In genomic region chr19:5878362-5878722, GRCm38 (mm10) we compare ENCODE assay signal across 8 mouse cellular contexts. TPM values are rescaled to one million over a fixed set of nuclear protein-coding genes. Genes with fewer than 3 reads are reported as not detected.
DNase-seq lines count a peak whose midpoint lies in the region; ATAC-seq and TF ChIP-seq lines count a peak whose summit lies in the region.

No protein-coding gene starts in this region.

- H3K9ac ChIP-seq in midbrain, embryonic 13.5 days (replicated peaks), result peak overlapping the region; percentile 10; the same call in 1 of the 2 replicates
- no peak overlapping the region for H3K9ac ChIP-seq in midbrain, embryonic 15.5 days
- H3K9ac ChIP-seq in heart, embryonic 12.5 days, result peak overlapping the region; percentile 37
- peak overlapping the region; percentile 19; the same call in 1 of the 2 replicates for H3K9ac ChIP-seq in midbrain, postnatal 0 days (replicated peaks; ENCODE audit: low read length, poor library complexity, severe bottlenecking)

- H3K4me1 ChIP-seq in midbrain, embryonic 13.5 days (replicated peaks), result peaks cover 18% of the 10 kb centered on the region
- H3K4me1 ChIP-seq in midbrain, embryonic 15.5 days, result peaks cover 17% of the 10 kb centered on the region
- peaks cover 27% of the 10 kb centered on the region for H3K4me1 ChIP-seq in heart, embryonic 12.5 days (replicated peaks)
- H3K4me1 ChIP-seq in midbrain, postnatal 0 days (ENCODE audit: insufficient read depth, low read length), result peaks cover 10% of the 10 kb centered on the region; the same call in 1 of the 2 replicates

- intact Hi-C loops in left cerebral cortex, postnatal 14 days (cut with DNase I), result loop anchor here (2.0 kb wide), 1 partner anchor 92 kb away; no protein-coding TSS in a partner anchor

- no peak for TF ChIP-seq CTCF in midbrain, postnatal 0 days (IDR thresholded peaks at IDR 0.05)

- no peak overlapping the region for H3K4me3 ChIP-seq in midbrain, embryonic 13.5 days (replicated peaks)
- H3K4me3 ChIP-seq in midbrain, embryonic 15.5 days, result no peak overlapping the region
- H3K4me3 ChIP-seq in heart, embryonic 12.5 days, result peak overlapping the region; percentile 23
- H3K4me3 ChIP-seq in midbrain, postnatal 0 days (ENCODE audit: low read depth, low read length), result no peak overlapping the region

- H3K27me3 ChIP-seq in midbrain, embryonic 13.5 days, result no peaks in the 10 kb centered on the region
- H3K27me3 ChIP-seq in midbrain, embryonic 15.5 days (replicated peaks), result no peaks in the 10 kb centered on the region
- H3K27me3 ChIP-seq in heart, embryonic 12.5 days (replicated peaks), result no peaks in the 10 kb centered on the region
- no peaks in the 10 kb centered on the region for H3K27me3 ChIP-seq in midbrain, postnatal 0 days (ENCODE audit: insufficient read depth, low read length)

- H3K36me3 ChIP-seq in midbrain, embryonic 13.5 days, result no peaks in the 10 kb centered on the region
- no peaks in the 10 kb centered on the region for H3K36me3 ChIP-seq in midbrain, embryonic 15.5 days (replicated peaks)
- no peaks in the 10 kb centered on the region for H3K36me3 ChIP-seq in heart, embryonic 12.5 days
- H3K36me3 ChIP-seq in midbrain, postnatal 0 days (ENCODE audit: insufficient read depth, low read length), result no peaks in the 10 kb centered on the region

- H3K9me3 ChIP-seq in midbrain, embryonic 13.5 days, result no peaks in the 10 kb centered on the region
- no peaks in the 10 kb centered on the region for H3K9me3 ChIP-seq in midbrain, embryonic 15.5 days
- H3K9me3 ChIP-seq in heart, embryonic 12.5 days (replicated peaks), result no peaks in the 10 kb centered on the region
- no peaks in the 10 kb centered on the region for H3K9me3 ChIP-seq in midbrain, postnatal 0 days (ENCODE audit: low read length)

- WGBS in midbrain, embryonic 13.5 days, result 83% methylated on average over 7 of the region's 7 CpGs
- WGBS in midbrain, embryonic 15.5 days, result 80% methylated on average over 7 of the region's 7 CpGs
- WGBS in heart, embryonic 12.5 days, result 58% methylated on average over 7 of the region's 7 CpGs
- 74% methylated on average over 7 of the region's 7 CpGs for WGBS in midbrain, postnatal 0 days

- peak; percentile 92 to 95 for DNase-seq in kidney, postnatal 36 days
- no peak for DNase-seq in midbrain, postnatal 0 days (ENCODE audit: low spot score)
- DNase-seq in retina, embryonic 14.5 days (ENCODE audit: low spot score), result no peak
- DNase-seq in left cerebral cortex, postnatal 14 days (ENCODE audit: low spot score in 2 of 2), result no peak
- no peak for DNase-seq in gastrocnemius, postnatal 4 days (ENCODE audit: low spot score in 2 of 2)

- H3K27ac ChIP-seq in midbrain, embryonic 13.5 days, result no peak overlapping the region
- H3K27ac ChIP-seq in midbrain, embryonic 15.5 days, result no peak overlapping the region
- H3K27ac ChIP-seq in heart, embryonic 12.5 days (ENCODE audit: poor library complexity, severe bottlenecking), result 0 out of 2 replicates have a peak overlapping the region, but pooled peaks have one; percentile 31
- no peak overlapping the region for H3K27ac ChIP-seq in midbrain, postnatal 0 days (ENCODE audit: low read depth, low read length)

- H3K4me2 ChIP-seq in midbrain, embryonic 13.5 days (replicated peaks), result no peak overlapping the region
- no peak overlapping the region for H3K4me2 ChIP-seq in midbrain, embryonic 15.5 days
- H3K4me2 ChIP-seq in heart, embryonic 12.5 days, result peak overlapping the region; percentile 51
- peak overlapping the region; percentile 15; the same call in 1 of the 2 replicates for H3K4me2 ChIP-seq in midbrain, postnatal 0 days (ENCODE audit: low read depth, low read length, poor library complexity, severe bottlenecking)

- ATAC-seq in midbrain, embryonic 13.5 days, result no peak
- no peak for ATAC-seq in midbrain, embryonic 15.5 days (replicated peaks)
- ATAC-seq in heart, embryonic 12.5 days (ENCODE audit: insufficient number of reproducible peaks, low FRiP score), result no peak
- ATAC-seq in midbrain, postnatal 0 days (ENCODE audit: low FRiP score), result no peak

RNA-seq across cellular contexts. Expression of gene Slc25a45, which starts 0.7 kb away (rescaled TPM):
- polyA plus RNA-seq in midbrain, embryonic 13.5 days (2015; fragmentation: Nextera tagmentation; extraction: Ambion mirVana), result 1.4 and 2.0 TPM in 2 replicates
- polyA plus RNA-seq in midbrain, embryonic 15.5 days (2015; fragmentation: Nextera tagmentation; extraction: Ambion mirVana), result 2.0 and 2.9 TPM in 2 replicates
- 3.5 and 3.9 TPM in 2 replicates for polyA plus RNA-seq in heart, embryonic 12.5 days (2016; fragmentation: Nextera tagmentation; extraction: Ambion mirVana)
- total RNA-seq in midbrain, postnatal 0 days (2014; rRNA removed), result 3.7 and 4.8 TPM in 2 replicates
- 2.1 and 2.7 TPM in 2 replicates for polyA plus RNA-seq in midbrain, postnatal 0 days (2015; fragmentation: Nextera tagmentation; extraction: Ambion mirVana)
- total RNA-seq in left cerebral cortex, postnatal 14 days (2021), result 1 to 10 TPM; 2.8 to 3.0 TPM
- 1 to 10 TPM; 3.7 to 3.8 TPM for total RNA-seq in gastrocnemius, postnatal 4 days (2021)

RNA-seq across cellular contexts. Expression of gene Frmd8, which starts 3.3 kb away (rescaled TPM):
- 16.8 and 19.0 TPM in 2 replicates for polyA plus RNA-seq in midbrain, embryonic 13.5 days (2015; fragmentation: Nextera tagmentation; extraction: Ambion mirVana)
- 16.1 and 19.2 TPM in 2 replicates for polyA plus RNA-seq in midbrain, embryonic 15.5 days (2015; fragmentation: Nextera tagmentation; extraction: Ambion mirVana)
- 33.7 and 34.2 TPM in 2 replicates for polyA plus RNA-seq in heart, embryonic 12.5 days (2016; fragmentation: Nextera tagmentation; extraction: Ambion mirVana)
- 11.2 and 19.1 TPM in 2 replicates for total RNA-seq in midbrain, postnatal 0 days (2014; rRNA removed)
- polyA plus RNA-seq in midbrain, postnatal 0 days (2015; fragmentation: Nextera tagmentation; extraction: Ambion mirVana), result 11.2 and 11.7 TPM in 2 replicates
- 10 to 100 TPM; 11.1 to 12.1 TPM for total RNA-seq in left cerebral cortex, postnatal 14 days (2021)
- total RNA-seq in gastrocnemius, postnatal 4 days (2021), result 10 to 100 TPM; 16.2 to 16.7 TPM

RNA-seq across cellular contexts. Expression of gene Tigd3, which starts 15.6 kb away (rescaled TPM):
- 16.4 and 16.9 TPM in 2 replicates for polyA plus RNA-seq in midbrain, embryonic 13.5 days (2015; fragmentation: Nextera tagmentation; extraction: Ambion mirVana)
- polyA plus RNA-seq in midbrain, embryonic 15.5 days (2015; fragmentation: Nextera tagmentation; extraction: Ambion mirVana), result 13.8 and 16.4 TPM in 2 replicates
- 1.5 and 1.9 TPM in 2 replicates for polyA plus RNA-seq in heart, embryonic 12.5 days (2016; fragmentation: Nextera tagmentation; extraction: Ambion mirVana)
- total RNA-seq in midbrain, postnatal 0 days (2014; rRNA removed), result 9.0 and 11.4 TPM in 2 replicates
- 10.6 and 10.9 TPM in 2 replicates for polyA plus RNA-seq in midbrain, postnatal 0 days (2015; fragmentation: Nextera tagmentation; extraction: Ambion mirVana)
- total RNA-seq in left cerebral cortex, postnatal 14 days (2021), result 1 to 10 TPM; 5.6 to 5.9 TPM
- 1 to 10 TPM; 1.5 to 2.6 TPM for total RNA-seq in gastrocnemius, postnatal 4 days (2021)

RNA-seq across cellular contexts. Expression of gene Dpf2, which starts 34.5 kb away (rescaled TPM):
- polyA plus RNA-seq in midbrain, embryonic 13.5 days (2015; fragmentation: Nextera tagmentation; extraction: Ambion mirVana), result 157 and 158 TPM in 2 replicates
- 122 and 130 TPM in 2 replicates for polyA plus RNA-seq in midbrain, embryonic 15.5 days (2015; fragmentation: Nextera tagmentation; extraction: Ambion mirVana)
- 111 and 118 TPM in 2 replicates for polyA plus RNA-seq in heart, embryonic 12.5 days (2016; fragmentation: Nextera tagmentation; extraction: Ambion mirVana)
- 52.9 and 84.7 TPM in 2 replicates for total RNA-seq in midbrain, postnatal 0 days (2014; rRNA removed)
- 57.7 and 61.0 TPM in 2 replicates for polyA plus RNA-seq in midbrain, postnatal 0 days (2015; fragmentation: Nextera tagmentation; extraction: Ambion mirVana)
- 10 to 100 TPM; 87.6 to 90.4 TPM for total RNA-seq in left cerebral cortex, postnatal 14 days (2021)
- total RNA-seq in gastrocnemius, postnatal 4 days (2021), result 100 to 1,000 TPM in 1 of 2 experiments, 10 to 100 TPM in 1; 97.8 to 121 TPM

RNA-seq across cellular contexts. Expression of gene Cdc42ep2, which starts 46.3 kb away (rescaled TPM):
- 7.5 and 7.8 TPM in 2 replicates for polyA plus RNA-seq in midbrain, embryonic 13.5 days (2015; fragmentation: Nextera tagmentation; extraction: Ambion mirVana)
- polyA plus RNA-seq in midbrain, embryonic 15.5 days (2015; fragmentation: Nextera tagmentation; extraction: Ambion mirVana), result 16.3 and 16.7 TPM in 2 replicates
- polyA plus RNA-seq in heart, embryonic 12.5 days (2016; fragmentation: Nextera tagmentation; extraction: Ambion mirVana), result 6.5 and 7.3 TPM in 2 replicates
- 20.6 and 28.4 TPM in 2 replicates for total RNA-seq in midbrain, postnatal 0 days (2014; rRNA removed)
- 19.2 and 20.9 TPM in 2 replicates for polyA plus RNA-seq in midbrain, postnatal 0 days (2015; fragmentation: Nextera tagmentation; extraction: Ambion mirVana)
- 1 to 10 TPM; 7.1 to 8.0 TPM for total RNA-seq in left cerebral cortex, postnatal 14 days (2021)
- total RNA-seq in gastrocnemius, postnatal 4 days (2021), result 10 to 100 TPM; 23.1 to 27.4 TPM

Comparison
In these comparisons a context has a peak if more than half of its experiments do, and no peak if none do; other contexts are left out.
1. H3K4me2 ChIP-seq: peak in heart, embryonic 12.5 days (single experiment) and midbrain, postnatal 0 days (single experiment); none in midbrain, embryonic 13.5 days (single experiment) and midbrain, embryonic 15.5 days (single experiment).
2. DNase-seq: peak in kidney, postnatal 36 days (2 of 2); none in midbrain, postnatal 0 days (single experiment), retina, embryonic 14.5 days (single experiment), left cerebral cortex, postnatal 14 days (0 of 2) and gastrocnemius, postnatal 4 days (0 of 2).